ENCODE assay signal across 8 mouse cellular contexts in genomic region chr6:93066553-93067376, GRCm38 (mm10).
DNase-seq lines count a peak whose midpoint lies in the region; ATAC-seq and TF ChIP-seq lines count a peak whose summit lies in the region.

No protein-coding gene starts in this region.

- no peaks in the 10 kb centered on the region for H3K27me3 ChIP-seq in liver, embryonic 13.5 days
- H3K27me3 ChIP-seq in liver, embryonic 12.5 days (replicated peaks), result no peaks in the 10 kb centered on the region
- H3K27me3 ChIP-seq in embryonic facial prominence, embryonic 10.5 days (replicated peaks; ENCODE audit: low read depth, poor library complexity, severe bottlenecking), result no peaks in the 10 kb centered on the region; the same call in 1 of the 2 replicates
- H3K27me3 ChIP-seq in hindbrain, embryonic 11.5 days (ENCODE audit: control insufficient read depth, insufficient read depth, low read length), result no peaks in the 10 kb centered on the region
- H3K27me3 ChIP-seq in midbrain, postnatal 0 days (ENCODE audit: insufficient read depth, low read length), result no peaks in the 10 kb centered on the region

- no peak overlapping the region for H3K27ac ChIP-seq in liver, embryonic 13.5 days
- H3K27ac ChIP-seq in liver, embryonic 12.5 days, result no peak overlapping the region
- H3K27ac ChIP-seq in embryonic facial prominence, embryonic 10.5 days (replicated peaks), result peak overlapping the region; percentile 81
- H3K27ac ChIP-seq in hindbrain, embryonic 11.5 days (ENCODE audit: low read depth, low read length), result no peak overlapping the region
- H3K27ac ChIP-seq in midbrain, postnatal 0 days (ENCODE audit: low read depth, low read length), result no peak overlapping the region

- no peak overlapping the region for H3K9ac ChIP-seq in liver, embryonic 13.5 days
- no peak overlapping the region for H3K9ac ChIP-seq in liver, embryonic 12.5 days
- H3K9ac ChIP-seq in hindbrain, embryonic 11.5 days (ENCODE audit: low read depth, low read length), result no peak overlapping the region
- H3K9ac ChIP-seq in midbrain, postnatal 0 days (replicated peaks; ENCODE audit: low read length, poor library complexity, severe bottlenecking), result no peak overlapping the region

- H3K36me3 ChIP-seq in liver, embryonic 13.5 days, result no peaks in the 10 kb centered on the region
- H3K36me3 ChIP-seq in liver, embryonic 12.5 days, result no peaks in the 10 kb centered on the region
- H3K36me3 ChIP-seq in embryonic facial prominence, embryonic 10.5 days (replicated peaks), result no peaks in the 10 kb centered on the region
- H3K36me3 ChIP-seq in hindbrain, embryonic 11.5 days (ENCODE audit: control insufficient read depth, insufficient read depth, low read length), result no peaks in the 10 kb centered on the region
- no peaks in the 10 kb centered on the region for H3K36me3 ChIP-seq in midbrain, postnatal 0 days (ENCODE audit: insufficient read depth, low read length)

- H3K4me2 ChIP-seq in liver, embryonic 13.5 days, result 0 out of 2 replicates have a peak overlapping the region, but pooled peaks have one; percentile 6
- no peak overlapping the region for H3K4me2 ChIP-seq in liver, embryonic 12.5 days
- H3K4me2 ChIP-seq in hindbrain, embryonic 11.5 days (replicated peaks; ENCODE audit: low read depth, low read length), result no peak overlapping the region
- no peak overlapping the region for H3K4me2 ChIP-seq in midbrain, postnatal 0 days (ENCODE audit: low read depth, low read length, poor library complexity, severe bottlenecking)

- no peak for DNase-seq in liver, embryonic 13.5 days
- DNase-seq in embryonic facial prominence, embryonic 10.5 days (ENCODE audit: low spot score), result peak; percentile 70
- peak; percentile 31 for DNase-seq in hindbrain, embryonic 11.5 days (ENCODE audit: low spot score)
- peak; percentile 10 for DNase-seq in midbrain, postnatal 0 days (ENCODE audit: low spot score)
- DNase-seq in spleen, postnatal 36 days (ENCODE audit: low spot score in 2 of 2), result no peak
- DNase-seq in gastrocnemius, postnatal 10 days, result no peak
- DNase-seq in spleen, postnatal 10 days (ENCODE audit: low spot score in 2 of 2), result no peak

- H3K4me1 ChIP-seq in liver, embryonic 13.5 days (replicated peaks), result no peaks in the 10 kb centered on the region
- no peaks in the 10 kb centered on the region for H3K4me1 ChIP-seq in liver, embryonic 12.5 days
- H3K4me1 ChIP-seq in embryonic facial prominence, embryonic 10.5 days, result peaks cover 31% of the 10 kb centered on the region
- no peaks in the 10 kb centered on the region for H3K4me1 ChIP-seq in hindbrain, embryonic 11.5 days (replicated peaks; ENCODE audit: control insufficient read depth, insufficient read depth, low read length)
- 0 out of 2 replicates have a peak, but pooled peaks cover 3% of the 10 kb centered on the region for H3K4me1 ChIP-seq in midbrain, postnatal 0 days (ENCODE audit: insufficient read depth, low read length)

- H3K4me3 ChIP-seq in liver, embryonic 13.5 days (replicated peaks), result no peak overlapping the region
- no peak overlapping the region for H3K4me3 ChIP-seq in liver, embryonic 12.5 days
- H3K4me3 ChIP-seq in embryonic facial prominence, embryonic 10.5 days, result peak overlapping the region; percentile 43
- no peak overlapping the region for H3K4me3 ChIP-seq in hindbrain, embryonic 11.5 days (ENCODE audit: low read depth, low read length)
- H3K4me3 ChIP-seq in midbrain, postnatal 0 days (ENCODE audit: low read depth, low read length), result no peak overlapping the region

- H3K9me3 ChIP-seq in liver, embryonic 13.5 days (replicated peaks), result no peaks in the 10 kb centered on the region
- no peaks in the 10 kb centered on the region for H3K9me3 ChIP-seq in liver, embryonic 12.5 days (replicated peaks)
- H3K9me3 ChIP-seq in embryonic facial prominence, embryonic 10.5 days, result no peaks in the 10 kb centered on the region
- no peaks in the 10 kb centered on the region for H3K9me3 ChIP-seq in hindbrain, embryonic 11.5 days (ENCODE audit: control insufficient read depth, low read length)
- H3K9me3 ChIP-seq in midbrain, postnatal 0 days (ENCODE audit: low read length), result no peaks in the 10 kb centered on the region

- TF ChIP-seq CTCF in midbrain, postnatal 0 days (IDR thresholded peaks at IDR 0.05), result no peak

- WGBS in liver, embryonic 13.5 days (ENCODE audit: insufficient replicate concordance), result 27% methylated on average over 11 of the region's 11 CpGs
- WGBS in liver, embryonic 12.5 days (ENCODE audit: insufficient replicate concordance), result 29% methylated on average over 11 of the region's 11 CpGs
- 20% methylated on average over 11 of the region's 11 CpGs for WGBS in embryonic facial prominence, embryonic 10.5 days
- 42% methylated on average over 11 of the region's 11 CpGs for WGBS in hindbrain, embryonic 11.5 days
- WGBS in midbrain, postnatal 0 days, result 33% methylated on average over 11 of the region's 11 CpGs

- ATAC-seq in liver, embryonic 13.5 days (ENCODE audit: low read depth), result no peak
- ATAC-seq in liver, embryonic 12.5 days, result no peak
- no peak for ATAC-seq in hindbrain, embryonic 11.5 days (ENCODE audit: low FRiP score)
- ATAC-seq in midbrain, postnatal 0 days (ENCODE audit: low FRiP score), result no peak

Comparison
In these comparisons a context has a peak if more than half of its experiments do, and no peak if none do; other contexts are left out.
1. DNase-seq: peak in embryonic facial prominence, embryonic 10.5 days (single experiment), hindbrain, embryonic 11.5 days (single experiment) and midbrain, postnatal 0 days (single experiment); none in liver, embryonic 13.5 days (single experiment), spleen, postnatal 36 days (0 of 2), gastrocnemius, postnatal 10 days (single experiment) and spleen, postnatal 10 days (0 of 2).